Mouse (Mus musculus): ENCODE results near the gene Lrrc28. TPM values are rescaled to one million over a fixed set of nuclear protein-coding genes. Genes with fewer than 3 reads are reported as not detected.

The Lrrc28 gene
- total and polyA plus RNA-seq, 3 experiments, result 14.1 to 20.5 (median 16.4) TPM

DNA sequence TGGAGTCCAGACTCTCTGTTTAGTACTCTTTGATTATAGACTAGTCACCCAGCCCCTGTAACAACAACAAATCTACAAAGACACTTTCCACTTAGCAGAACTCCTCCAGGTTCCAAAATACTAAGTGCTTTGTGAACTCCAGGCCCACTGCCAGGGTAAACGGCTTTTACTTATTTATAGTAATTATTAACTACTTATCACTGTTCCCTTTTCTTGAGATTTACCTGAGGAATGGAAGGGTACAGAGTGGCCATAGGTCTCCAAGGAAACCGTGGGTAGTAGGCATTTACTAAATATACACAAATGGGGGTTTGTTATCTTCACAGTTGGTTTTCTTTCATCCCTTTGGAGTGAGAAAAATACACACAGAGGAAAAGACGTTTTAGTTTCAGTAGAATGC lies 43.2 kb upstream of the Lrrc28 start:
- no peaks in the 10 kb centered on the region for H3K79me2 ChIP-seq (replicated peaks; ENCODE audit: control insufficient read depth, insufficient read depth, low read length)
- WGBS, result 40% methylated on average over 3 of the region's 3 CpGs
- peaks cover 3% of the 10 kb centered on the region; the same call in 1 of the 2 replicates for H3K36me3 ChIP-seq (ENCODE audit: control insufficient read depth, insufficient read depth, low read length)
- H3K9ac ChIP-seq (ENCODE audit: low read depth, low read length), result no peak overlapping the region
- no peak for DNase-seq
- TF ChIP-seq EP300 (IDR thresholded peaks at IDR 0.05; ENCODE audit: insufficient read depth, low read depth, low read length), result no peak
- no peak overlapping the region for H3K27ac ChIP-seq
- no peak overlapping the region for H3K4me3 ChIP-seq
- no peaks in the 10 kb centered on the region for H3K27me3 ChIP-seq (ENCODE audit: control insufficient read depth, insufficient read depth, low read length)
- peaks cover 15% of the 10 kb centered on the region for H3K4me1 ChIP-seq (ENCODE audit: control insufficient read depth, insufficient read depth, low read length)
- intact Hi-C loops (cut with DNase I), result no loop called here

DNA sequence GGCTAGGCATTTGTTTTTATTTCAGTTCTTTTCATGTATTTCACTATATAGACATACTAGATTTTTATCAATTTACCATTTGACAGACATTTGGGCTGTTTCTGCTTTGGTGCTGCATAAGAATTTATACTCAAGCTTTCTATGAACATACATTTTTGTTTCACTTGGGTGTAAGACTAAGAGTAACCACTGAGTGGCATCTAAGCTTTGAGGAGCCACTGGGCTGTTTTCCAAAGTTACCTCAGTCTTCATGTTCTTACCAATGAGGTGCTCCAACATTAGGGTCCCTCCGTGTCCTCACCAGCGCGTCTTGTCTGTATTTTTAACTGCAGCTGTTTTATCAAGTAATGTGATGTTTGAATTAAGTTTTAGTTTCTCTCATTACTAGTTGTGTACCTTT lies 41.5 kb upstream of the Lrrc28 start:
- no peak for DNase-seq
- peaks cover 7% of the 10 kb centered on the region for H3K4me1 ChIP-seq (ENCODE audit: control insufficient read depth, insufficient read depth, low read length)
- intact Hi-C loops (cut with DNase I), result no loop called here
- H3K4me3 ChIP-seq, result no peak overlapping the region
- no peaks in the 10 kb centered on the region for H3K27me3 ChIP-seq (ENCODE audit: control insufficient read depth, insufficient read depth, low read length)
- WGBS, result 97% methylated on average over 3 of the region's 3 CpGs
- peaks cover 3% of the 10 kb centered on the region for H3K36me3 ChIP-seq (ENCODE audit: control insufficient read depth, insufficient read depth, low read length)
- TF ChIP-seq POLR2A (IDR thresholded peaks at IDR 0.05; ENCODE audit: insufficient read depth, low read depth, low read length) (no peak), EP300 (IDR thresholded peaks at IDR 0.05; ENCODE audit: insufficient read depth, low read depth, low read length) (no peak), CTCF (IDR thresholded peaks at IDR 0.05) (peak; percentile 34)
- no peaks in the 10 kb centered on the region for H3K79me2 ChIP-seq (replicated peaks; ENCODE audit: control insufficient read depth, insufficient read depth, low read length)
- H3K27ac ChIP-seq, result no peak overlapping the region
- no peak overlapping the region for H3K9ac ChIP-seq (ENCODE audit: low read depth, low read length)

- Histone ChIP-seq H3K36me3 (ENCODE audit: control insufficient read depth, insufficient read depth, low read length) (no peaks in the 10 kb centered on the region; the same call in 1 of the 2 replicates), H3K27ac (no peak overlapping the region), H3K27me3 (ENCODE audit: control insufficient read depth, insufficient read depth, low read length) (no peaks in the 10 kb centered on the region), H3K9ac (ENCODE audit: low read depth, low read length) (no peak overlapping the region), H3K4me3 (no peak overlapping the region), H3K4me1 (ENCODE audit: control insufficient read depth, insufficient read depth, low read length) (no peaks in the 10 kb centered on the region), H3K79me2 (replicated peaks; ENCODE audit: control insufficient read depth, insufficient read depth, low read length) (no peaks in the 10 kb centered on the region)
- 82% methylated on average over 16 of the region's 16 CpGs for WGBS
- intact Hi-C loops (cut with DNase I), result no loop called here
- TF ChIP-seq CTCF (IDR thresholded peaks at IDR 0.05) (no peak), POLR2A (IDR thresholded peaks at IDR 0.05; ENCODE audit: insufficient read depth, low read depth, low read length) (no peak), EP300 (IDR thresholded peaks at IDR 0.05; ENCODE audit: insufficient read depth, low read depth, low read length) (no peak)
- no peak for DNase-seq
These were observed 37.9 kb upstream of the Lrrc28 start for GRCm38 (mm10) chr7:67683006-67683405.

DNA sequence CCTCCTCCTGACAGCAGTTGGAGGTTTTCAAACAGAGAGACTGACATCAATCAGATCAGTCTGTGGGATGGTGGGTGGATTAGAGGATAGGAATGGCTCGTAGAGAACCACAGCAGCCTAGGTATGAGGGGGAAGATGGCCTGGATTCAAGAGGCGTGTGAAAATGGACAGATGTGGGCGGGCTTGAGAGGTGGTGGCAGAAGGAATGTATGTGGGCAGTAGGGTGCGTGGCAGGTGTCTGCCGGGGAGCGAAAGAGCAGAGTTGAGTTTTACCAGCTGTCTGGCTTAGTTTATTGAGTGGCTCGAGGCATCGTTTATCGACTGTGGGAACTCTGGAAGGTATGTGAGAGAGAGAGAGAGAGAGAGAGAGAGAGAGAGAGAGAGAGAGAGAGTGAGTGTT lies 36.0 kb upstream of the Lrrc28 start:
- H3K27ac ChIP-seq, result no peak overlapping the region
- H3K9ac ChIP-seq (ENCODE audit: low read depth, low read length), result no peak overlapping the region
- H3K79me2 ChIP-seq (replicated peaks; ENCODE audit: control insufficient read depth, insufficient read depth, low read length), result no peaks in the 10 kb centered on the region
- intact Hi-C loops (cut with DNase I), result no loop called here
- no peak overlapping the region for H3K4me3 ChIP-seq
- no peaks in the 10 kb centered on the region for H3K4me1 ChIP-seq (ENCODE audit: control insufficient read depth, insufficient read depth, low read length)
- H3K27me3 ChIP-seq (ENCODE audit: control insufficient read depth, insufficient read depth, low read length), result no peaks in the 10 kb centered on the region
- no peak for DNase-seq
- TF ChIP-seq POLR2A (IDR thresholded peaks at IDR 0.05; ENCODE audit: insufficient read depth, low read depth, low read length) (no peak), CTCF (IDR thresholded peaks at IDR 0.05) (no peak), EP300 (IDR thresholded peaks at IDR 0.05; ENCODE audit: insufficient read depth, low read depth, low read length) (no peak)
- no peaks in the 10 kb centered on the region; the same call in 1 of the 2 replicates for H3K36me3 ChIP-seq (ENCODE audit: control insufficient read depth, insufficient read depth, low read length)
- 88% methylated on average over 9 of the region's 9 CpGs for WGBS

- Histone ChIP-seq H3K4me3 (no peak overlapping the region), H3K27ac (no peak overlapping the region), H3K36me3 (ENCODE audit: control insufficient read depth, insufficient read depth, low read length) (no peaks in the 10 kb centered on the region; the same call in 1 of the 2 replicates), H3K4me1 (ENCODE audit: control insufficient read depth, insufficient read depth, low read length) (peaks cover 3% of the 10 kb centered on the region; the same call in 1 of the 2 replicates), H3K9ac (ENCODE audit: low read depth, low read length) (no peak overlapping the region), H3K27me3 (ENCODE audit: control insufficient read depth, insufficient read depth, low read length) (no peaks in the 10 kb centered on the region), H3K79me2 (replicated peaks; ENCODE audit: control insufficient read depth, insufficient read depth, low read length) (no peaks in the 10 kb centered on the region)
- TF ChIP-seq CTCF (IDR thresholded peaks at IDR 0.05) (no peak), POLR2A (IDR thresholded peaks at IDR 0.05; ENCODE audit: insufficient read depth, low read depth, low read length) (no peak), EP300 (IDR thresholded peaks at IDR 0.05; ENCODE audit: insufficient read depth, low read depth, low read length) (no peak)
- no peak for DNase-seq
- intact Hi-C loops (cut with DNase I), result no loop called here
- 96% methylated on average over 16 of the region's 16 CpGs for WGBS
These were observed 33.9 kb upstream of the Lrrc28 start for GRCm38 (mm10) chr7:67678878-67679499.

DNA sequence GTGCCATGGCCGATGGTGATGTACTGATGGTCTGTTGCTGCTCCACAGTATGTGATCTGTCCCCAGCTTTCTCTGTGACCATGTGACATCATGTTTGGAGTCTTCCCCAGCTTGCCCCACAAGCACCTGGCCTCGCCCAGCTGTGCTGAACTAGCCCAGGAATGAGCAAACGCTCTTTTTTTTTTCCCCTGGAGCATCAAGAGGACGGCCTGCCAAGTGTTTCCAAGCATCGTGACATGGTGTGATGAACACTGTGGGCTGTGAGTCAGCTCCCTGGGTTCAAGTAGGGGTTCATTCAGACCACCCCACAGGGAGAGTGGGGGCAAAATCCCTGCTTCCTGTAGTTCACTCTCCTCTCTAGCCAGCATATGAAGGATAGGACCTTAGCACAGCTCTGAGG lies 28.6 kb upstream of the Lrrc28 start:
- no peaks in the 10 kb centered on the region for H3K79me2 ChIP-seq (replicated peaks; ENCODE audit: control insufficient read depth, insufficient read depth, low read length)
- WGBS, result 94% methylated on average over 5 of the region's 5 CpGs
- H3K4me1 ChIP-seq (ENCODE audit: control insufficient read depth, insufficient read depth, low read length), result peaks cover 3% of the 10 kb centered on the region; the same call in 1 of the 2 replicates
- intact Hi-C loops (cut with DNase I), result loop anchor here (5.0 kb wide), 1 partner anchor 289 kb away; no protein-coding TSS in a partner anchor
- no peak overlapping the region for H3K9ac ChIP-seq (ENCODE audit: low read depth, low read length)
- no peaks in the 10 kb centered on the region for H3K36me3 ChIP-seq (ENCODE audit: control insufficient read depth, insufficient read depth, low read length)
- H3K27me3 ChIP-seq (ENCODE audit: control insufficient read depth, insufficient read depth, low read length), result no peaks in the 10 kb centered on the region
- no peak overlapping the region for H3K4me3 ChIP-seq
- no peak overlapping the region for H3K27ac ChIP-seq
- no peak for TF ChIP-seq CTCF (IDR thresholded peaks at IDR 0.05)
- no peak for TF ChIP-seq EP300 (IDR thresholded peaks at IDR 0.05; ENCODE audit: insufficient read depth, low read depth, low read length)
- no peak for TF ChIP-seq POLR2A (IDR thresholded peaks at IDR 0.05; ENCODE audit: insufficient read depth, low read depth, low read length)
- DNase-seq, result no peak
